In the genomic region with DNA sequence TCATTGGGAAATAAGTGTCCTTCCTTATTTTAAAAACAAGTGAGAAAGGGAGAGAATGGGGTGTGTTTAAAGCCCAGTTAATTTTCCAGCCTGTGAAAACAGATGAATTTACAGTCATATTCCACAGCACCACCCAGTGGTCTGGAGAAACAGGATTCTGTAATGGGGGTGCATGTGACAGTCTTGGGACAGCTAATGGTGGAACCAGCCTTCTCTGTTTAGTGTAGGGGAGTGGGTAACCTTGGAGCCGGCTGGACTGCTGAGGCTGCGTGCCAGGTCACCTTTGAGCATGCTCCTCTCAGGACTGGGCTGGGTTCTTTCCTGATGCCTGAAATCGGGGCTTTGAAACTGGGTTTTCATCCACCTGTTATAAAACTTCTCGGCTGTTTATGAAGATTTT, we compare ENCODE assay signal across 12 mouse cellular contexts. TPM values are rescaled to one million over a fixed set of nuclear protein-coding genes. Genes with fewer than 3 reads are reported as not detected.
DNase-seq lines count a peak whose midpoint lies in the region; ATAC-seq and TF ChIP-seq lines count a peak whose summit lies in the region.
"Had no signal": no experiment of that assay in that cellular context is flagged by ENCODE, and none has a peak within 500 bp of the region (broad histone marks: within the 10 kb centered on the region; RNA-seq: fewer than 3 reads in every experiment).

No protein-coding gene starts in this region.

- ATAC-seq in forebrain, postnatal 0 days: no peak
- ATAC-seq in forebrain, embryonic 16.5 days: no peak
- no peak for ATAC-seq in CD4-positive, CD25-positive, alpha-beta regulatory T cell, adult 4 months

- H3K27me3 ChIP-seq in forebrain, postnatal 0 days (ENCODE audit: insufficient read depth, low read length): no peaks in the 10 kb centered on the region
- H3K27me3 ChIP-seq in forebrain, embryonic 16.5 days (replicated peaks; ENCODE audit: control insufficient read depth, insufficient read depth, low read length): no peaks in the 10 kb centered on the region

- H3K4me2 ChIP-seq in forebrain, postnatal 0 days (ENCODE audit: low read depth): no peak overlapping the region
- H3K4me2 ChIP-seq in forebrain, embryonic 16.5 days (ENCODE audit: low read length): no peak overlapping the region

- no peak overlapping the region for H3K4me3 ChIP-seq in forebrain, postnatal 0 days (ENCODE audit: low read depth, low read length)
- H3K4me3 ChIP-seq in forebrain, embryonic 16.5 days (replicated peaks; ENCODE audit: low read length): no peak overlapping the region

- H3K9ac ChIP-seq in forebrain, postnatal 0 days: no peak overlapping the region
- H3K9ac ChIP-seq in forebrain, embryonic 16.5 days (replicated peaks; ENCODE audit: low read depth, low read length): no peak overlapping the region

- 82% methylated on average over 4 of the region's 4 CpGs for WGBS in forebrain, postnatal 0 days
- WGBS in forebrain, embryonic 16.5 days: 89% methylated on average over 4 of the region's 4 CpGs

- TF ChIP-seq CTCF in forebrain, postnatal 0 days (IDR thresholded peaks at IDR 0.05; ENCODE audit: low read depth): peak; percentile 51

- H3K27ac ChIP-seq in forebrain, postnatal 0 days (ENCODE audit: low read depth, low read length): no peak overlapping the region
- H3K27ac ChIP-seq in forebrain, embryonic 16.5 days (ENCODE audit: low read length): no peak overlapping the region

- H3K9me3 ChIP-seq in forebrain, postnatal 0 days (ENCODE audit: low read length): no peaks in the 10 kb centered on the region
- H3K9me3 ChIP-seq in forebrain, embryonic 16.5 days (ENCODE audit: control insufficient read depth, low read length): no peaks in the 10 kb centered on the region

- DNase-seq in forebrain, postnatal 0 days: peak; percentile 17
- peak; percentile 20 for DNase-seq in layer of hippocampus, adult 11-12 months (ENCODE audit: low spot score)
- DNase-seq in layer of hippocampus, adult 9-10 months (ENCODE audit: low spot score): no peak
- DNase-seq in right cerebral cortex, adult 18-20 months: peak; percentile 17
- DNase-seq in right cerebral cortex, postnatal 4 days: no peak
- DNase-seq in MN1 (ENCODE audit: low spot score): no peak
- DNase-seq: B cell, adult 2 months; thymus, postnatal 25 days had no signal

- no peaks in the 10 kb centered on the region for H3K36me3 ChIP-seq in forebrain, postnatal 0 days (ENCODE audit: insufficient read depth)
- H3K36me3 ChIP-seq in forebrain, embryonic 16.5 days (ENCODE audit: control insufficient read depth, insufficient read depth): no peaks in the 10 kb centered on the region

- no peaks in the 10 kb centered on the region for H3K4me1 ChIP-seq in forebrain, postnatal 0 days (ENCODE audit: insufficient read depth)
- H3K4me1 ChIP-seq in forebrain, embryonic 16.5 days (replicated peaks; ENCODE audit: control insufficient read depth, insufficient read depth, low read length): no peaks in the 10 kb centered on the region

RNA-seq across cellular contexts. Expression of gene Rxfp2, which starts 34.9 kb away (rescaled TPM):
- 0.10 and 0.77 TPM in 2 replicates for total RNA-seq in forebrain, postnatal 0 days (2014; rRNA removed)
- 0.19 and 0.21 TPM in 2 replicates for polyA plus RNA-seq in forebrain, postnatal 0 days (2015; fragmentation: Nextera tagmentation; extraction: Ambion mirVana)
- polyA plus RNA-seq in forebrain, embryonic 16.5 days (2015; fragmentation: Nextera tagmentation; extraction: Ambion mirVana): 0.34 TPM in 1 of 2 replicates, not detected in the other
- not detected for polyA plus RNA-seq in CD4-positive, CD25-positive, alpha-beta regulatory T cell, adult 4 months (2017; shearing (Covaris generic))
- polyA plus RNA-seq: liver, embryonic 16.5 days; spleen, adult 2 months had no signal

Comparison
In these comparisons a context has a peak if more than half of its experiments do, and no peak if none do; other contexts are left out.
1. DNase-seq: peak in forebrain, postnatal 0 days (single experiment), layer of hippocampus, adult 11-12 months (single experiment) and right cerebral cortex, adult 18-20 months (single experiment); none in layer of hippocampus, adult 9-10 months (single experiment), right cerebral cortex, postnatal 4 days (single experiment) and MN1 (single experiment).